Mouse (Mus musculus) cerebellum, adult 11 months (tissue): Measurements from ENCODE around the gene Arid1a.
"Not testable (repeated sequence)": the region's sequence is repeated elsewhere in the genome, so short reads cannot be mapped to it uniquely, and the experiment has no call there.

Experiments
- DNase-seq: peaks from one replicate; pipeline ENCODE4 v3.0.0; 2022

The Arid1a gene

DNA sequence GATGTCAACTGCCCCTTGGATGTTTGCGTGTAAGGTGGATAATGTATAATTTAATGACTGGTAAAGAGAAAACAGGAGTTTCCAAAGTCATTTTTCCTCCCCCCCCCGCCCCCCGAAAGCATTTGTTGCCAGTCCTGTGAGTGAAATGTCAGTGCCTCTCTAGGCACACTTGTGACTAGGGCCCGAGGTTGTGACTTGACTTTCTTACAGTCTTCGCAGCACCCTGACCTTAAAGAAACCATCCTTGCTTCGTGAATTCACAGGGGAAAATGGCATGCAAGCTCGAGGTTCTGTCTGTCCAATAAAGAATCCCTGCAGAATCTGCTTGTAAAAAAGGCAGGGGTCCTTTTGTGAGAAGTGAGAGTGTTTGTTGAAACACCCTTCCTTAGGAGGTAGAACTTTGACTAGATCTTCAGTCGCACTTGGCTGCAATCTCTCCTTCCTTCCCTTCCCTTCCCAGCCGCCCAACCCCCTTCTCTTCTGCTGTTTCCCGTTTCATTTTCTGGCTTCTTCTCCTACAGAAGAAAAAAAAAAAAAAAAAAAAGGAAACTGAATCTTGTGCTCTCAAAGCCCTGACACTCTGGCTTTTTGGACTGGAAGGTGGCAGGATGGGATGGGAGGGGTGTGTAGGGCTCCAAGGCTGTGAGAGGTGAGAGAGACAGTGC lies 82.8 kb downstream of the Arid1a start:
- DNase-seq: no peak

- no peak for DNase-seq
Measured at GRCm38 (mm10) chr4:133672845-133673647, 83.5 kb downstream of the Arid1a start.

- DNase-seq: peak; percentile 94
Measured at GRCm38 (mm10) chr4:133671881-133672844, 84.4 kb downstream of the Arid1a start, which contains the start of gene Pigv. Gene Pigv (minus strand): TSS chr4:133672647.

GRCm38 (mm10) chr4:133671184-133671880 lies 85.2 kb downstream of the Arid1a start:
- peak; percentile 81 for DNase-seq

DNA sequence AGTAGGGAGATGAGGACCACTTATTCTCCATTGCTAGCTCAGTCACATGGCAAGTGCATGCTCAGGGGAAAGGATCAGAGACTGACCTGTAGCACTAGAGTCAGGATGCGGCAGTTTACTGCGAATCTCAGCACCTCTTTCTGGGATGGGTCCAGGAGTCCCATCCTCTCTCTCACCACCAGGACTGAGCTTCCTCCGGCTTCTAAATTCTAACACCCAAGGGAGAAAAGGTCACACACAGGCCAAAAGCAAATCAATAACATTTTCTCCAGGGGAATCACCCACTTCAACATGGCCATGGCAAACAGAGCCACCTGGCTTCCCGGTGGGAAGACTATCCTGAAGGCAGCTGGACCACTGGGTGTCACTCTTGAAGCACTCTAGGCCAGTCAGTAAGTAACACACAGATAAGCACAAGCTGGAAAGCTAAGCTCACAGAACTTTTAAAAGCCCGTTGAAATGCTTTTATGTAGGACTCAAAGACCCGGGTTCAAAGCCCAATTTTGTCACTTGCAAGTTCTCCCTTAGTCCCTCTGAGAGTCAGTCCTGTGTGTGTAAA lies 86.8 kb downstream of the Arid1a start:
- DNase-seq: no peak

- DNase-seq: no peak
Measured at GRCm38 (mm10) chr4:133668537-133668936, 88.0 kb downstream of the Arid1a start.

- DNase-seq: no peak
Measured at GRCm38 (mm10) chr4:133666199-133666598, 90.4 kb downstream of the Arid1a start.

GRCm38 (mm10) chr4:133665118-133665517 lies 91.5 kb downstream of the Arid1a start:
- no peak for DNase-seq

- no peak for DNase-seq
Measured at GRCm38 (mm10) chr4:133662945-133663344, 93.6 kb downstream of the Arid1a start.

GRCm38 (mm10) chr4:133662421-133662820 lies 94.1 kb downstream of the Arid1a start:
- no peak for DNase-seq

- peak; percentile 97 for DNase-seq
Measured at GRCm38 (mm10) chr4:133660193-133661155, 96.1 kb downstream of the Arid1a start.

DNA sequence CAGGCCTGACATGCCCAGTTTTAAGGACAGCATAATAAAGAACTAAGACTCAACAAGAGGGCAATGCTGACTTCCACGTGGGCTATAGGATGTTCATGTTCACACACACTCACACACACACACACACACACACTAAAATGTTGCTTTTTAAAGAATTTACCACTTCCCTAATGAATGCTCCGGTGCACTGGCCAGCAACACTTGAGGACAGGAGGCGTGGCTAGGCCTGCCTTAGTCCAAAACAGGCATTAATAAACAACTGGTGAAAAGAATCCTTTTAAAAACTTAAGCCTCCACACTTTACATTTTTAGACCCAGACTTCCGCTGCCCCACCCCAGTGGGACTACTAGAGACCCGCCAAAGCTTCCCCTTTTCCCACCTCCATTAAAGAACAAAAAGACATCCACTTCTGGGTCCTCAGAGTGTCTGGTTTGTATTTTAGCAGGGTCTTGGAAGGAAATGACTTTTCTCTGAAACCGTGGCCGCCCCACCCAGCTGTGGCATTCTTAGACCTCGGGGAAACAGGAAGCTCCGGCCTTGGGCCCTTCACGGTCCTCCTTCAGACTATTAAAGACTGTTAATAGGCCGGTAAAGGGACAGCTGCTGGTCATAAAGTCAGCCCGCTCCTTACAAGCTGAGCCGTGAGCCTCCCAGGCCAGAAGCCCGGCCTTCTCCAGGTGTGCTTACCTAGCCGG lies 96.9 kb downstream of the Arid1a start:
- DNase-seq: no peak

DNA sequence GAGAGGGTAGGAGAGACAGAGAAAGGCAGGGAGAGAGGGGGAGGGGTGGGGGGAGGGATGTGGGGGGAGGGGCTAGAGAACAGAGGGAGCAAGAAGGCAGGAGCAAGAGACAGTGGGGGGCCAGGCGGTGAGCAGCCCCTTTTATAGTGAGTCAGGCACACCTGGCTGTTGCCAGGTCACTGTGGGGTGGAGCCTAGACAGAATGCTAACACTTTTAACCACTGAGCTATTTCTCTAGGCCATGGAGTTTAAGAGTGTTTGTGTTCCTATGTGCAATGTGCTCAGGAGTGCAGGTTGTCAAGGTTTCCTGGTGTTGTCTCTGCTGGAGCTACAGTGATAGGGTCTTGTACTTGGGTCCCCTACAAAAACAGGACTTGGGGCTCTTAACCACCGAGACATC lies 97.8 kb downstream of the Arid1a start:
- no peak for DNase-seq

GRCm38 (mm10) chr4:133657829-133658458 lies 98.6 kb downstream of the Arid1a start:
- no peak for DNase-seq

GRCm38 (mm10) chr4:133656997-133657396 lies 99.6 kb downstream of the Arid1a start:
- DNase-seq: no peak

- no peak for DNase-seq
Measured at GRCm38 (mm10) chr4:133656294-133656693, 100.3 kb downstream of the Arid1a start.

DNA sequence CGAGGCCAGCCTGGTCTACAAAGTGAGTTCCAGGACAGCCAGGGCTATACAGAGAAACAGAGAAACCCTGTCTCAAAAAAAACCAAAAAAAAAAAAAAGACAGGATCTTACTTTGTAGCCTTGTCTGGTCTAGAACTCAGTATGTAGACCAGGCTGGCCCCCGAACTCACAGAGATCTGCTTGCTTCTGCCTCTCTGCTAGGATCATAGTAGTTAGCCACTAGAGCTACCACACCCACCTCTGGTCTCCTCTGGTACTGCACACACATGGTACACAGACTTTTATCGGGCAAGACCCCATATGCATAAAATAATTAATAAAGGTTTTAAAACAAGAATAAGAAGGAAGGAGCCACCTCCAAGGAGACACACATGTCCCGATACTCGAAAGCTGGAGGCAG lies 102.5 kb downstream of the Arid1a start:
- DNase-seq: not testable (repeated sequence)

GRCm38 (mm10) chr4:133652746-133653145 lies 103.8 kb downstream of the Arid1a start:
- no peak for DNase-seq

DNA sequence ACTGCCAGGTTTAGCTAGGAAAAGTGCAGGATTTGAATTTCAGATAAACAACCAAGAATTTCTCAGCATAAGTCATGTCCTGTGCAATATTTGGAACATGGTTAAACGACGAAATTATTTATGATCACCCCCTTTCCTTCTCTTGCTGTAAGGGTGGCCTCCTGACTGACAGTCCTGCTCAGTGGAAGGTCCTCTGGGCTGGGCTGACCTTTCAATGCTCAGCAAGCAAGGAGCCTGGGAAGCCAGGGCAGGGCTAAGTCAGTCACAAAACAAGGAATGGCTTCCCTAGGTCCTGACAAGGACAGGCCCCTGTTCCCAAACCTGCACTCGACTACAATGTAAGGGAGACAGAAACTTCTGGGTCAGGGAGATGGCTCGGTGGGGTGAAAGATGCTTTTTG lies 104.6 kb downstream of the Arid1a start:
- DNase-seq: no peak

GRCm38 (mm10) chr4:133651445-133651844 lies 105.1 kb downstream of the Arid1a start:
- DNase-seq: no peak
